In genomic region chr8:64871469-64872165, GRCm38 (mm10) we compare ENCODE assay signal across 9 mouse cellular contexts. TPM values are rescaled to one million over a fixed set of nuclear protein-coding genes. Genes with fewer than 3 reads are reported as not detected.
DNase-seq lines count a peak whose midpoint lies in the region; ATAC-seq and TF ChIP-seq lines count a peak whose summit lies in the region.
"Had no signal": no experiment of that assay in that cellular context is flagged by ENCODE, and none has a peak within 500 bp of the region (broad histone marks: within the 10 kb centered on the region; RNA-seq: fewer than 3 reads in every experiment).

No protein-coding gene starts in this region.

- no peak for ATAC-seq in hindbrain, postnatal 0 days

- DNase-seq in thymus, postnatal 25 days = peak; percentile 22
- no peak for DNase-seq in thymus, postnatal 0 days (ENCODE audit: low spot score)
- DNase-seq in frontal cortex, postnatal 36 days (ENCODE audit: low spot score in 2 of 2) = peak; percentile 60 to 87
- DNase-seq in left cerebral cortex, adult 9 months (ENCODE audit: low spot score in 2 of 2) = peak; percentile 74 to 79
- peak; percentile 10 to 14 for DNase-seq in thymus, postnatal 36 days
- DNase-seq in midbrain, embryonic 10.5 days (ENCODE audit: low spot score) = no peak
- no peak for DNase-seq in embryo, embryonic 10 days (ENCODE audit: low spot score)
- no peak for DNase-seq in hindbrain, postnatal 0 days (ENCODE audit: low spot score)

- no peak for TF ChIP-seq CTCF in hindbrain, postnatal 0 days (IDR thresholded peaks at IDR 0.05; ENCODE audit: low read depth)

- H3K27me3 ChIP-seq in midbrain, embryonic 10.5 days (ENCODE audit: low read depth, poor library complexity, severe bottlenecking) = no peaks in the 10 kb centered on the region
- H3K27me3 ChIP-seq in hindbrain, postnatal 0 days (ENCODE audit: insufficient read depth, low read length) = no peaks in the 10 kb centered on the region

- H3K9ac ChIP-seq in hindbrain, postnatal 0 days (replicated peaks; ENCODE audit: low read length) = no peak overlapping the region

- H3K36me3 ChIP-seq in midbrain, embryonic 10.5 days = no peaks in the 10 kb centered on the region
- H3K36me3 ChIP-seq in hindbrain, postnatal 0 days (ENCODE audit: insufficient read depth, low read length) = no peaks in the 10 kb centered on the region

- no peak overlapping the region for H3K27ac ChIP-seq in midbrain, embryonic 10.5 days (replicated peaks)
- no peak overlapping the region for H3K27ac ChIP-seq in hindbrain, postnatal 0 days

- WGBS in midbrain, embryonic 10.5 days = 90% methylated on average over 12 of the region's 12 CpGs
- 84% methylated on average over 12 of the region's 12 CpGs for WGBS in hindbrain, postnatal 0 days

- no peaks in the 10 kb centered on the region for H3K4me1 ChIP-seq in midbrain, embryonic 10.5 days
- H3K4me1 ChIP-seq in hindbrain, postnatal 0 days (ENCODE audit: insufficient read depth, low read length) = no peaks in the 10 kb centered on the region

- H3K9me3 ChIP-seq in midbrain, embryonic 10.5 days (replicated peaks) = no peaks in the 10 kb centered on the region
- no peaks in the 10 kb centered on the region for H3K9me3 ChIP-seq in hindbrain, postnatal 0 days (ENCODE audit: low read length)

- no peak overlapping the region for H3K4me2 ChIP-seq in hindbrain, postnatal 0 days (ENCODE audit: low read depth, low read length)

- H3K4me3 ChIP-seq in midbrain, embryonic 10.5 days = no peak overlapping the region
- no peak overlapping the region for H3K4me3 ChIP-seq in hindbrain, postnatal 0 days (ENCODE audit: low read length)
- H3K4me3 ChIP-seq: megakaryocyte, embryonic 14.5 days had no signal

RNA-seq across cellular contexts. Expression of gene Klhl2, which starts 21.8 kb away (rescaled TPM):
- 8.1 and 8.4 TPM in 2 replicates for polyA plus RNA-seq in thymus, postnatal 0 days (2015; fragmentation: Nextera tagmentation; extraction: Ambion mirVana)
- 9.3 and 11.3 TPM in 2 replicates for polyA plus RNA-seq in midbrain, embryonic 10.5 days (2016; fragmentation: Nextera tagmentation; extraction: Ambion mirVana)
- 35.0 and 41.0 TPM in 2 replicates for total RNA-seq in hindbrain, postnatal 0 days (2014; rRNA removed)
- polyA plus RNA-seq in hindbrain, postnatal 0 days (2015; fragmentation: Nextera tagmentation; extraction: Ambion mirVana) = 26.3 and 27.4 TPM in 2 replicates

Comparison
In these comparisons a context has a peak if more than half of its experiments do, and no peak if none do; other contexts are left out.
1. DNase-seq: peak in thymus, postnatal 25 days (single experiment), frontal cortex, postnatal 36 days (2 of 2), left cerebral cortex, adult 9 months (2 of 2) and thymus, postnatal 36 days (2 of 2); none in thymus, postnatal 0 days (single experiment), midbrain, embryonic 10.5 days (single experiment), embryo, embryonic 10 days (single experiment) and hindbrain, postnatal 0 days (single experiment).